In the genomic region with DNA sequence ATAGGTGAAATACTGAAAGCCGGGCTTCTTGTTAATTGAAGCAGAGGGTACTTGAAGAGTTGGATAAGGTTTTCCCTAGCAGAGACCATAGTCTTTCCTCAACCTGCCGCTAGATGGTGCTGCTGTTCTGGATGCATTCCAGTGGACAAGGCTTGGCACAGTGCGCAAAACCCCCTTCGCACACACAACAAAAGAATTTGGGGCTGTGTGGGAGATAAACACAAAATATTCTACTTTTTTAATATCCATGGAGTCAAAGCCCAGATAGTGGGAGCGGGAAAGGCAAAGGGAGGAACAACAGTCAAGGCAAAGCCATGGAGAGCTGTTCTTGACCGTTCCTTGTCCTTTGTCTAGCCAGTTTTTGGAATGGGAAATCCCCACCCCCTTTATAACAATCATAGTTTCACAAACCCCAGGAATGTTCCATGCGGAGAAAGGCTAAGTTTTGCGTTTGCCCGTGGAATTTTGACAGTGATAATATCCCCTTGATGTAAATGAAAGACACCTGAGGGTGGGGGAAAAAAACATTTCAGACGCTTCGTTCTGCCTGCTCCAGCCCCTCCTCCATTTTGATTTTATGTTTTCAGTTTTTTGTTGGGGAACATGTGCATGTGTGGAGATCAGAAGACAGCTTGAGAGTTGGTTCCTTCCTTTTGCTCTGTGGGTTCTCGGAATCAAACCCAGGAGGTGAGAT, we compare ENCODE assay signal across 8 mouse cellular contexts. TPM values are rescaled to one million over a fixed set of nuclear protein-coding genes. Genes with fewer than 3 reads are reported as not detected.
DNase-seq lines count a peak whose midpoint lies in the region; ATAC-seq and TF ChIP-seq lines count a peak whose summit lies in the region.

No protein-coding gene starts in this region.

- peak overlapping the region; percentile 55; the same call in 1 of the 2 replicates for H3K9ac ChIP-seq in hindbrain, embryonic 16.5 days (ENCODE audit: low read depth, low read length)

- in situ Hi-C loops in Patski (cut with MboI; ENCODE audit: low pct_unique_long_range_greater_than_20kb), result loop anchor here (5.0 kb wide), 3 partner anchors 34 to 194 kb away; partner anchors contain the start of genes Polr2a and Tmem95

- POLR2A ChIA-PET in Patski (lab: Charles Lee), result no interaction called here

- peak overlapping the region; percentile 28 for H3K4me3 ChIP-seq in hindbrain, embryonic 16.5 days (ENCODE audit: low read length)

- peaks cover 5% of the 10 kb centered on the region; the same call in 1 of the 2 replicates for H3K36me3 ChIP-seq in hindbrain, embryonic 16.5 days (ENCODE audit: control insufficient read depth, insufficient read depth, low read length)

- CTCF ChIA-PET in Patski (lab: Charles Lee), result interaction anchor here (1.1 to 6.2 kb wide), 8 partner anchors 22 to 71 kb away, joined by 3 to 51 read pairs (median 4); no protein-coding TSS in a partner anchor

- no peak for ATAC-seq in Patski
- peak; percentile 43; the same call in 1 of the 2 replicates for ATAC-seq in hindbrain, embryonic 16.5 days
- ATAC-seq in megakaryocyte, adult 5-6 weeks (ENCODE audit: poor library complexity, severe bottlenecking), result peak; percentile 66

- peak overlapping the region; percentile 87 for H3K4me2 ChIP-seq in hindbrain, embryonic 16.5 days (ENCODE audit: low read length)

- 11% methylated on average over 12 of the region's 12 CpGs for WGBS in hindbrain, embryonic 16.5 days

- no peak for DNase-seq in Patski (ENCODE audit: low read depth, low spot score)
- DNase-seq in cerebellum, postnatal 36 days, result peak; percentile 90 to 94
- DNase-seq in gastrocnemius, adult 18-20 months (ENCODE audit: low spot score), result peak; percentile 92
- DNase-seq in left cerebral cortex, adult 18-20 months (ENCODE audit: low spot score in 2 of 2), result peak; percentile 89 to 91
- DNase-seq in right cerebral cortex, adult 2 months (ENCODE audit: low spot score in 2 of 2), result peak; percentile 94 to 96
- peak; percentile 93 for DNase-seq in urinary bladder, postnatal 25 days (ENCODE audit: low spot score)

- TF ChIP-seq CTCF in Patski (IDR thresholded peaks at IDR 0.05), result peak; percentile 96

- no peaks in the 10 kb centered on the region for H3K27me3 ChIP-seq in Patski
- no peaks in the 10 kb centered on the region for H3K27me3 ChIP-seq in hindbrain, embryonic 16.5 days (replicated peaks; ENCODE audit: control insufficient read depth, insufficient read depth, low read length)

- H3K27ac ChIP-seq in hindbrain, embryonic 16.5 days (ENCODE audit: low read depth, low read length), result peak overlapping the region; percentile 92

- H3K9me3 ChIP-seq in hindbrain, embryonic 16.5 days (ENCODE audit: control insufficient read depth, low read length), result no peaks in the 10 kb centered on the region

- peaks cover 34% of the 10 kb centered on the region for H3K4me1 ChIP-seq in hindbrain, embryonic 16.5 days (ENCODE audit: control insufficient read depth, insufficient read depth, low read depth, low read length)

RNA-seq across cellular contexts. Expression of gene Senp3, which starts 1.1 kb away (rescaled TPM):
- polyA plus RNA-seq in Patski (2021), result 116 TPM
- total RNA-seq in gastrocnemius, adult 18-20 months (2021), result 10 to 100 TPM; 21.9 to 25.4 TPM
- polyA plus RNA-seq in hindbrain, embryonic 16.5 days (2015; fragmentation: Nextera tagmentation; extraction: Ambion mirVana), result 89.8 and 104 TPM in 2 replicates
- 10 to 100 TPM; 91.4 to 98.7 TPM for total RNA-seq in left cerebral cortex, adult 18-20 months (2021)
- total RNA-seq in megakaryocyte, adult 5-6 weeks (2015), result 94.3 and 104 TPM in 2 replicates
- 68.9 and 80.8 TPM in 2 replicates for total RNA-seq in megakaryocyte, adult 5-6 weeks (2017)

RNA-seq across cellular contexts. Expression of gene Tnfsf13, which starts 2.6 kb away (rescaled TPM):
- 5.0 TPM for polyA plus RNA-seq in Patski (2021)
- under 1 TPM; 0.62 to 0.64 TPM for total RNA-seq in gastrocnemius, adult 18-20 months (2021)
- polyA plus RNA-seq in hindbrain, embryonic 16.5 days (2015; fragmentation: Nextera tagmentation; extraction: Ambion mirVana), result 0.53 and 0.77 TPM in 2 replicates
- 1 to 10 TPM; 1.6 to 2.9 TPM for total RNA-seq in left cerebral cortex, adult 18-20 months (2021)
- total RNA-seq in megakaryocyte, adult 5-6 weeks (2015), result 37.7 and 47.2 TPM in 2 replicates
- 74.3 and 78.9 TPM in 2 replicates for total RNA-seq in megakaryocyte, adult 5-6 weeks (2017)

RNA-seq across cellular contexts. Expression of gene Eif4a1, which starts 10.8 kb away (rescaled TPM):
- 592 TPM for polyA plus RNA-seq in Patski (2021)
- total RNA-seq in gastrocnemius, adult 18-20 months (2021), result 10 to 100 TPM; 69.6 to 97.7 TPM
- polyA plus RNA-seq in hindbrain, embryonic 16.5 days (2015; fragmentation: Nextera tagmentation; extraction: Ambion mirVana), result 382 and 471 TPM in 2 replicates
- total RNA-seq in left cerebral cortex, adult 18-20 months (2021), result 100 to 1,000 TPM; 289 to 295 TPM
- total RNA-seq in megakaryocyte, adult 5-6 weeks (2015), result 457 and 494 TPM in 2 replicates
- 511 and 523 TPM in 2 replicates for total RNA-seq in megakaryocyte, adult 5-6 weeks (2017)

RNA-seq across cellular contexts. Expression of gene Tnfsf12, which starts 12.7 kb away (rescaled TPM):
- polyA plus RNA-seq in Patski (2021), result 26.6 TPM
- 10 to 100 TPM in 1 of 2 experiments, 1 to 10 TPM in 1; 7.4 to 10.4 TPM for total RNA-seq in gastrocnemius, adult 18-20 months (2021)
- polyA plus RNA-seq in hindbrain, embryonic 16.5 days (2015; fragmentation: Nextera tagmentation; extraction: Ambion mirVana), result 4.4 and 5.6 TPM in 2 replicates
- total RNA-seq in left cerebral cortex, adult 18-20 months (2021), result 10 to 100 TPM; 11.5 to 12.1 TPM
- 25.5 and 25.9 TPM in 2 replicates for total RNA-seq in megakaryocyte, adult 5-6 weeks (2015)
- 3.2 and 4.9 TPM in 2 replicates for total RNA-seq in megakaryocyte, adult 5-6 weeks (2017)

RNA-seq across cellular contexts. Expression of gene Tnfsfm13, which starts 12.9 kb away (rescaled TPM):
- 7.2 TPM for polyA plus RNA-seq in Patski (2021)
- total RNA-seq in gastrocnemius, adult 18-20 months (2021), result 1 to 10 TPM; 1.1 to 1.3 TPM
- 1.6 and 2.0 TPM in 2 replicates for polyA plus RNA-seq in hindbrain, embryonic 16.5 days (2015; fragmentation: Nextera tagmentation; extraction: Ambion mirVana)
- 1 to 10 TPM; 1.7 to 4.1 TPM for total RNA-seq in left cerebral cortex, adult 18-20 months (2021)
- 11.6 and 13.6 TPM in 2 replicates for total RNA-seq in megakaryocyte, adult 5-6 weeks (2015)
- total RNA-seq in megakaryocyte, adult 5-6 weeks (2017), result 8.5 and 12.2 TPM in 2 replicates

Comparison
In these comparisons a context has a peak if more than half of its experiments do, and no peak if none do; other contexts are left out.
1. RNA of gene Tnfsf13, which starts 2.6 kb away (total RNA-seq): 37.7 to 78.9 TPM in megakaryocyte, adult 5-6 weeks; 1.6 to 2.9 TPM in left cerebral cortex, adult 18-20 months and 0.62 to 0.64 TPM in gastrocnemius, adult 18-20 months; every median in the first group is over 4 times any median in the second.